Mouse (Mus musculus) adrenal gland, postnatal 4 days (tissue): ENCODE data around the gene Zpr1. TPM values are rescaled to one million over a fixed set of nuclear protein-coding genes. Genes with fewer than 3 reads are reported as not detected.

Experiments
- DNase-seq, 2 experiments: peaks; one replicate each; pipeline ENCODE4 v3.0.0; 2021 to 2022; ENCODE audit warnings: low spot score in 2 of 2, mixed read lengths in 2 of 2
- long read RNA-seq, 2 experiments: library from polyadenylated mRNA; stranded (forward); transcript quantifications; one replicate each; pipeline ENCODE4 v2.0.0; 2021
- total RNA-seq, 2 experiments: library from RNA; stranded (reverse); gene quantifications; 2 replicates each; pipeline ENCODE4 v1.2.3; 2021

The Zpr1 gene
- total RNA-seq = 10 to 100 TPM; 36.4 to 39.4 TPM
- long read RNA-seq, experiment 1, transcript Zpr1-206 (14 exons, 2,984 nt) = major isoform, 41 of 60 reads
- long read RNA-seq, experiment 1, partial matches to known transcripts = 6 of 60 reads
- long read RNA-seq, experiment 1, other reads (novel, unspliced or antisense) = 13 of 60 reads
- long read RNA-seq, experiment 2, transcript Zpr1-206 (14 exons, 2,984 nt) = major isoform, 67 of 99 reads
- long read RNA-seq, experiment 2, partial matches to known transcripts = 3 of 99 reads
- long read RNA-seq, experiment 2, other reads (novel, unspliced or antisense) = 29 of 99 reads

- peak; percentile 68 to 76 for DNase-seq
Measured at GRCm38 (mm10) chr9:46272677-46273454, at the start of gene Zpr1. Gene Zpr1 (plus strand): TSS chr9:46273064.

- no peak for DNase-seq
Measured at GRCm38 (mm10) chr9:46223090-46223489, 49.8 kb upstream of the Zpr1 start.

GRCm38 (mm10) chr9:46224101-46224500 is 48.8 kb upstream of the Zpr1 start:
- DNase-seq = no peak

GRCm38 (mm10) chr9:46224945-46225660 is 47.8 kb upstream of the Zpr1 start:
- no peak for DNase-seq

- no peak for DNase-seq
Measured at GRCm38 (mm10) chr9:46227064-46227614, 45.7 kb upstream of the Zpr1 start.

GRCm38 (mm10) chr9:46228491-46228890 is 44.4 kb upstream of the Zpr1 start, which contains the start of gene Apoa1:
Gene Apoa1 (plus strand): TSS chr9:46228580.
- no peak for DNase-seq

- DNase-seq = peak; percentile 44 to 55
Measured at GRCm38 (mm10) chr9:46229573-46230449, 43.1 kb upstream of the Zpr1 start.

- DNase-seq = no peak
Measured at GRCm38 (mm10) chr9:46230450-46230975, 42.4 kb upstream of the Zpr1 start.

GRCm38 (mm10) chr9:46235196-46235595 is 37.7 kb upstream of the Zpr1 start:
- DNase-seq = no peak

- DNase-seq = no peak
Measured at GRCm38 (mm10) chr9:46235596-46235648, 37.4 kb upstream of the Zpr1 start, which contains the start of gene Apoc3. Gene Apoc3 (minus strand): TSS chr9:46235636.

GRCm38 (mm10) chr9:46235649-46236048 is 37.2 kb upstream of the Zpr1 start:
- DNase-seq = no peak

GRCm38 (mm10) chr9:46238850-46239249 is 34.0 kb upstream of the Zpr1 start:
- no peak for DNase-seq

GRCm38 (mm10) chr9:46240526-46241153 is 32.2 kb upstream of the Zpr1 start, which contains the start of gene Apoa4:
Gene Apoa4 (plus strand): TSS chr9:46240696.
- DNase-seq = no peak

- no peak for DNase-seq
Measured at GRCm38 (mm10) chr9:46241818-46242217, 31.0 kb upstream of the Zpr1 start.

GRCm38 (mm10) chr9:46243122-46243521 is 29.7 kb upstream of the Zpr1 start:
- DNase-seq = no peak

GRCm38 (mm10) chr9:46243584-46243983 is 29.3 kb upstream of the Zpr1 start:
- DNase-seq = no peak

- no peak for DNase-seq
Measured at GRCm38 (mm10) chr9:46246752-46247324, 26.0 kb upstream of the Zpr1 start.

GRCm38 (mm10) chr9:46256177-46256576 is 16.7 kb upstream of the Zpr1 start:
- DNase-seq = no peak

GRCm38 (mm10) chr9:46256658-46257385 is 16.0 kb upstream of the Zpr1 start:
- DNase-seq = no peak
